Mouse (Mus musculus): ENCODE measurements around the gene Oxsm.

GRCm38 (mm10) chr14:16230581-16230980 is 19.0 kb downstream of the Oxsm start:
- TF ChIP-seq POLR2A (IDR thresholded peaks at IDR 0.05; ENCODE audit: low read depth, low read length) = no peak
- TF ChIP-seq CTCF (conservative IDR thresholded peaks at IDR 0.05; ENCODE audit: insufficient read depth, insufficient read length, low read depth, low read length) = no peak
